ENCODE assay signal across 11 mouse cellular contexts in genomic region chr8:126776605-126777469, GRCm38 (mm10).
DNase-seq lines count a peak whose midpoint lies in the region; ATAC-seq lines count a peak whose summit lies in the region.
"Had no signal": no experiment of that assay in that cellular context is flagged by ENCODE, and none has a peak within 500 bp of the region (broad histone marks: within the 10 kb centered on the region; RNA-seq: fewer than 3 reads in every experiment).

No protein-coding gene starts in this region.

- DNase-seq in forebrain, embryonic 10.5 days (ENCODE audit: extremely low spot score, low spot score) = no peak
- peak; percentile 93 for DNase-seq in 416B (ENCODE audit: low read depth)
- no peak for DNase-seq in adrenal gland, postnatal 25 days
- no peak for DNase-seq in right cerebral cortex, adult 18-20 months
- no peak for DNase-seq in left cerebral cortex, postnatal 36 days (ENCODE audit: low spot score in 2 of 2)

- intact Hi-C loops in left cerebral cortex, postnatal 36 days (cut with DNase I) = no loop called here

- H3K9ac ChIP-seq in forebrain, embryonic 15.5 days (replicated peaks) = no peak overlapping the region
- no peak overlapping the region for H3K9ac ChIP-seq in liver, embryonic 15.5 days
- H3K9ac ChIP-seq: hindbrain, embryonic 12.5 days; stomach, embryonic 15.5 days had no signal

- H3K4me1 ChIP-seq in forebrain, embryonic 15.5 days = no peaks in the 10 kb centered on the region
- no peaks in the 10 kb centered on the region for H3K4me1 ChIP-seq in forebrain, embryonic 10.5 days
- peaks cover 52% of the 10 kb centered on the region for H3K4me1 ChIP-seq in liver, embryonic 15.5 days (replicated peaks)
- H3K4me1 ChIP-seq: stomach, embryonic 15.5 days had no signal

- no peaks in the 10 kb centered on the region for H3K36me3 ChIP-seq in forebrain, embryonic 15.5 days
- H3K36me3 ChIP-seq in forebrain, embryonic 10.5 days (replicated peaks) = no peaks in the 10 kb centered on the region
- no peaks in the 10 kb centered on the region for H3K36me3 ChIP-seq in liver, embryonic 15.5 days (replicated peaks)
- H3K36me3 ChIP-seq: hindbrain, embryonic 12.5 days; stomach, embryonic 15.5 days had no signal

- H3K27me3 ChIP-seq in forebrain, embryonic 15.5 days = no peaks in the 10 kb centered on the region
- no peaks in the 10 kb centered on the region for H3K27me3 ChIP-seq in forebrain, embryonic 10.5 days (ENCODE audit: poor library complexity, severe bottlenecking)
- no peaks in the 10 kb centered on the region for H3K27me3 ChIP-seq in liver, embryonic 15.5 days
- H3K27me3 ChIP-seq: hindbrain, embryonic 12.5 days; stomach, embryonic 15.5 days had no signal

- H3K4me2 ChIP-seq in forebrain, embryonic 15.5 days (replicated peaks) = no peak overlapping the region
- H3K4me2 ChIP-seq in liver, embryonic 15.5 days = peak overlapping the region; percentile 35
- H3K4me2 ChIP-seq: hindbrain, embryonic 12.5 days; stomach, embryonic 15.5 days had no signal

- 0 out of 2 replicates have a peak, but pooled peaks have one; percentile 35 for ATAC-seq in forebrain, embryonic 15.5 days (replicated peaks)
- 0 out of 2 replicates have a peak, but pooled peaks have one; percentile 48 for ATAC-seq in erythroblast, adult 5-6 weeks (replicated peaks; ENCODE audit: low FRiP score, poor library complexity, severe bottlenecking)
- peak; percentile 78 for ATAC-seq in liver, embryonic 15.5 days (ENCODE audit: insufficient read depth)
- ATAC-seq: midbrain, embryonic 16.5 days had no signal

- H3K4me3 ChIP-seq in forebrain, embryonic 15.5 days = no peak overlapping the region
- no peak overlapping the region for H3K4me3 ChIP-seq in forebrain, embryonic 10.5 days
- no peak overlapping the region for H3K4me3 ChIP-seq in liver, embryonic 15.5 days (replicated peaks)
- H3K4me3 ChIP-seq: hindbrain, embryonic 12.5 days; stomach, embryonic 15.5 days had no signal

- WGBS in forebrain, embryonic 15.5 days = 88% methylated on average over 11 of the region's 11 CpGs
- WGBS in forebrain, embryonic 10.5 days = 93% methylated on average over 11 of the region's 11 CpGs
- WGBS in liver, embryonic 15.5 days (ENCODE audit: insufficient replicate concordance) = 17% methylated on average over 11 of the region's 11 CpGs

- no peaks in the 10 kb centered on the region for H3K9me3 ChIP-seq in forebrain, embryonic 15.5 days
- no peaks in the 10 kb centered on the region for H3K9me3 ChIP-seq in forebrain, embryonic 10.5 days
- H3K9me3 ChIP-seq in liver, embryonic 15.5 days (replicated peaks) = no peaks in the 10 kb centered on the region
- H3K9me3 ChIP-seq: hindbrain, embryonic 12.5 days; stomach, embryonic 15.5 days had no signal

- H3K27ac ChIP-seq in forebrain, embryonic 15.5 days (replicated peaks) = no peak overlapping the region
- no peak overlapping the region for H3K27ac ChIP-seq in forebrain, embryonic 10.5 days
- H3K27ac ChIP-seq in liver, embryonic 15.5 days (replicated peaks) = peak overlapping the region; percentile 57
- H3K27ac ChIP-seq: hindbrain, embryonic 12.5 days; stomach, embryonic 15.5 days had no signal
